Mouse (Mus musculus): Measurements from ENCODE around the gene Rap1gap.

Gene Rap1gap

GRCm38 (mm10) chr4:137664433-137664979 is at the start of gene Rap1gap:
TSS of gene Rap1gap (plus strand) at chr4:137664726.
- in situ Hi-C loops (cut with MboI, MseI): no loop called here

DNA sequence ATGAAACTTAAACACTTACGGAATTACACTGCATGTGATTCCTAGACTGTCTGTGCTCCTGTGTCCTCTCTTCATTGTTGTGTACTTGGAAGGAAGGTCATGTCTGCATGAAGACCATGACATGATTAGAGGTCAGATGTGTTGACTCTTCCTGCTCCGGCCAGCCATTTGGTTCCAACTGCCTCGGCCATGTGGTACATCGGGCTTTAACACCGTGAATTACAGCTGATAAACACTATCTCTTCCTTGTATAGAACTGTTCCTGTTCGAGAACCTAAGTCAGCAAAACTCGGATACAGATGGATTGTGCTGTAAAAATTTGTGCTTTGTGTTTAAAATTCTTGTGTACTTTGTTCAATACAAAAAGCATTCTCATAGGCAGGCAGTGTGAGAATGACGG is 41.7 kb upstream of the Rap1gap start:
- in situ Hi-C loops (cut with MboI, MseI): no loop called here

GRCm38 (mm10) chr4:137627476-137628235 is 36.9 kb upstream of the Rap1gap start:
- in situ Hi-C loops (cut with MboI, MseI): no loop called here

DNA sequence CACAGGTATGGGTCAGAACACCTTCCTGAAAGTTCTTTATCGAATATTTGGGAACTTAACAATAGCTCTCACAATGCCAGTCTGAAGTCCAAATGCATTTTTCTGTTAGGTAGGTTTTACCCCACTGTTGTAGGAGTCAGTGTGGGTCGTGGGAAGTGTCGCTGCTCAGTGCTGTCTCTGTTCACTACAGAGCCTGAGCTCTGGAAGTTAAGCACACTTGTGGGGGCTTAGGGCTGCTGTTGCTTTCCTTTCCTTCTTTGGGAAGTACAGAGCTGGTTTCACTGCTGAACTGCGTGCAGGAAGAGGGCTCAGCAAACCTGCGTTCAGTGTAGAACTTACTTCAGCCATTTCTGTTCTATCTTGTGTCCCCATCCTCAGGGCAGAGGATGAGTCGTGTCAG is 36.1 kb upstream of the Rap1gap start:
- in situ Hi-C loops (cut with MboI, MseI): no loop called here

DNA sequence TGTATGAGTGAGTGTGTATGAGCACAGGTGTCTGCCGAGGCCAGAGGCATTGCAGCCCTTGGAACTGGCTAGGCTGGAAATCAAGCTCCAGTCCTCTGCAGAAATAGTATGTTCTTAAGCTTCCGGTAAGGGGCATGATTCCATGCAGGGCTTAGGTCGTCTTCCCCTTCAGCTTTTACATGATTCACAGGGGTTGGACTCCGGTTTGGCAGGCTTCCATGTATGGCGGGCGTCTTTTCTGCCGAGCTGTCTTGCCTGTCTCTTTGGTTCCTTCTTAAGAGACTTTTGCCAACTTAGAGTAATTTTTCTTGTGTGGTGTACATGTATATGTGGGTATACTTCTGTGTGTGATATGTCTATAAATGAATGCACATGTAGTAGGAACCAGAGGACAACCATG is 35.2 kb upstream of the Rap1gap start:
- in situ Hi-C loops (cut with MboI, MseI): no loop called here

DNA sequence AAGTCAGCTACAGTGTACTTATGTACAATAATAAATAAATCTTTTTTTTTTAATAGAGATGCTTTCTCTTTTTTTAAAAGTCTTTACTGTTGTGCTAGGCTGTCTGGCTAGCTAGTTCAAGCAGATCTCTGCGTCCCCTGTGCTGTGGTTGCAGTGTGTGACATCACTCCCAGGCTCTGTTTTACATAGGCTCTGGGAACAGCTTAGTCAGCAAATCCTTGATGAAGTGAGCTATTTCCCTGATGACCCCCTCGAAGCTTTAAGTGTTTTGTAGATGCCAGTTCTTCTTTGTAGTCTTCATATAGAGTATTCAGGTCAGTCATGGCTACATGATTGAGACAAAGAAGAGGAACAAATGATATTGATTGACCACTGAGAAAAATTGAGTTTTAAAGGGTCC is 34.4 kb upstream of the Rap1gap start:
- in situ Hi-C loops (cut with MboI, MseI): no loop called here

- in situ Hi-C loops (cut with MboI, MseI): no loop called here
Measured at GRCm38 (mm10) chr4:137631596-137631995, 32.9 kb upstream of the Rap1gap start.

- in situ Hi-C loops (cut with MboI, MseI): no loop called here
Measured at GRCm38 (mm10) chr4:137633394-137633793, 31.1 kb upstream of the Rap1gap start.

GRCm38 (mm10) chr4:137636597-137636996 is 27.9 kb upstream of the Rap1gap start:
- in situ Hi-C loops (cut with MboI, MseI): no loop called here

- in situ Hi-C loops (cut with MboI, MseI): no loop called here
Measured at GRCm38 (mm10) chr4:137641556-137641955, 23.0 kb upstream of the Rap1gap start.

DNA sequence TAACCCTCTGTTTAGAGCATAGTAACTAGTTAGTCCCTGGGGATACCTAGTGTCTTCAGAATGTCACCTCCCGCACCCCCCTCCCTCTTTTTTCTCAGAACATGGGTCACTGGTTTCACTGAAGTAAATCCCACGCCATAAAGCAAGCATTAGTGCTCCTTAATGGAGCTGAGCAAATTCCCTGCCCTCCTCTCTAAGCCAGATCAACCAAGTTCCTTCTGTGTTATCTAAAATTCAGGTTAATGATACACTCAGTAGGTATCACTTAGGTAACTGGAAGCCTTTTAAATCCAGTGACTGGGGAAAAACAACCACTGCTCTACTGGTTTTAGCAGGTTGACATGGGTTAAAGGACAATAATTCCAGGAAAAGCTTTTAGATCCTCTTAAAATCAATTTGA is 22.4 kb upstream of the Rap1gap start:
- in situ Hi-C loops (cut with MboI, MseI): no loop called here

GRCm38 (mm10) chr4:137643459-137643858 is 21.1 kb upstream of the Rap1gap start:
- in situ Hi-C loops (cut with MboI, MseI): no loop called here

DNA sequence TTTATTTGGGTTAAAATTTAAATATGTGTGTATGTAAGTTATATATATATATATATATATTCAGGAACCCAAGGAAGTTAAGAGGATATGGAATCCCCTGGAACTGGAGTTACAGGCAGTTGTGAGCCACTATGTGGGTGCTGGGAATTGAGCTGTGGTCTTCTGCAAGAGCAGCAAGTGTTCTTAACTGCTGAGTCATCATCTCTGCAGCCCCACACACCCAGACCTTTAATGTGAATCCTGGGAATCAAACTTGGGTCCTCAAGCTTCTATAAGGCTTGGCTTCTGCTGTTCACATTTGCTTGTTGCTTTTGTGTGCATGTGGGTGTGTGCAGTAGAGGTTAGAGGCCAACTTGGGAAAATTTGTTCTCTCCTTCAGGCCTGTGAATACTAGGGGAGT is 18.3 kb upstream of the Rap1gap start:
- in situ Hi-C loops (cut with MboI, MseI): no loop called here

GRCm38 (mm10) chr4:137647648-137648047 is 16.9 kb upstream of the Rap1gap start:
- in situ Hi-C loops (cut with MboI, MseI): no loop called here

GRCm38 (mm10) chr4:137648230-137648629 is 16.3 kb upstream of the Rap1gap start:
- in situ Hi-C loops (cut with MboI, MseI): no loop called here

GRCm38 (mm10) chr4:137650912-137651311 is 13.6 kb upstream of the Rap1gap start:
- in situ Hi-C loops (cut with MboI, MseI): no loop called here

DNA sequence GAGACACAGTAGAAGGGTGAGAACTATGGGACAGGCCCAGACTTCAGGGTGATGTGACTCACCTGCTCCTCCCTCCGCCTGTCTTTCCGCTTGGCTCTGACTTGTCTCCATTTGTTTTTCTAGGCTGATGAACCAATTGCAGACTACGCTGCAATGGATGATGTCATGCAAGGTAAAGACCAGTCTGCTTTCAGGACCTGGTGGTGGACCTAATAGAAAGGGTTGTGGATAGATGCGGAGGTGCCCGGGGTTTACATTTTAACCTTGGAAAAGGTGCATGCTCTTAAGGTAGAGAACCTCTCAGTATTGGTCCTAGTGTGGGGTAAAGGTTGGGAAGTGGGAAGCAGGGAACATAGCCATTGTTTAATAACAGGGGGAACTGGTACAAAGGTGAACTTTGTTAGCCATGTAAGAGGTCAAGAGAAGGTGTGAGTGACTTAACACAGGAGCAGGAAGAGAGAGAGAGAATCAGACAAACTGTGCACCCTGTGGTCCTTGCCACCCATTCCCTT is 11.6 kb upstream of the Rap1gap start:
- in situ Hi-C loops (cut with MboI, MseI): no loop called here

GRCm38 (mm10) chr4:137655241-137656031 is 9.1 kb upstream of the Rap1gap start:
- in situ Hi-C loops (cut with MboI, MseI): no loop called here

GRCm38 (mm10) chr4:137657674-137658073 is 6.9 kb upstream of the Rap1gap start:
- in situ Hi-C loops (cut with MboI, MseI): no loop called here

GRCm38 (mm10) chr4:137659541-137659940 is 5.0 kb upstream of the Rap1gap start:
- in situ Hi-C loops (cut with MboI, MseI): no loop called here

DNA sequence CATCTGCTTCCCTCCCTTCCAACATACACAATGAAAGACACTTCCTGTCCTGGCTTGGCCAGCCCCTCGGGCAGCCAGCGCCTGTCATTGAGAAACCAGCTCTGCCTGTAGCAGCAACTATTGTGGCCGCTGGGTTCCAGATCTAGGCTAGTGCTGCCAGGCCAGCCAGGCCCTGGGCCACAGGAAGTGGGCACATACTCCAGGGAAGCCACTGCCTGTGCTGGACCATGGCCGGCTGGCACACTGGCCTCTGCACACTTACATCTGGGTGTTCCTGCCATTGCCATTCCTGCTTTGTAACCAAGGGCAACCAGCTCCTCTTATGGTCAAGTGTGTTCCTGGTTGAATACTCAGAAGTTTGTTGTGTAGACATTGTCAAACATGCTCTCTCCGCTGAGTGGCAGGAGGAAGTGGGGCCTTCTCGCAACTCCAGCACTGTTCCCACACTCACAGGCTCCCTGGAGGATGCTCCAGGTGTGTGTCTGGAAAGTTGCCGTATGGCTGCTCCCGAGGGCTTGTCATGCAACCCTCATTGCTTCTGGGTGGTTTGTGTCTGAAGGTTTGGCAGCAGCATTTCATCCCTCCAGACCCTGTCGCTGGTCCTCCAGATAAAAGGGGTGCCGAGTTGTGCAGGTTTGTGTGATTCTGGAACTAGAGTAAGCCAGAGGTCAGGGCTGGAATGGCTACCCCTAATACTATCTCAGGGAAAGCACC is 4.0 kb upstream of the Rap1gap start:
- in situ Hi-C loops (cut with MboI, MseI): no loop called here

DNA sequence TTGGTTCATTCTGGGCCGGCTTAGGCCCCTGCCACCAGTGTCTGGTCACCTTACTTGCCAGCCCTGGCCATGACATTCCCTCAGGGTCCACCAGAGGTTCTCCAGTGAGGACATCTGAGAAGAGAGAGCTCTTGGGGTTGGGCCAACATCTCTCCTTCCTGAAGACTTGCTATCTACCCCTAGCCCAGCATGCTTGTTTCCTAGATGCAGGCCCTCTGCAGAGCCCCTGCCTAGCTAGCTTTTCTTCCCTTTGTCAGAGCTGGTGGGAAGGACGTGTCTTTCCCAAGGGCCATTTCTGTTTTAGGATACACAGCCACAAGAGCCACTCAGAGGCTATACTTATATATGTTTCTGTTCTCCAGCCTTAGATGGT is 3.5 kb upstream of the Rap1gap start:
- in situ Hi-C loops (cut with MboI, MseI): no loop called here
